Mouse (Mus musculus) erythroblast, embryonic 14.5 days (primary cell): ENCODE data around the gene Olfr315.

Source experiments
- GATA1 ChIP-seq: IDR thresholded peaks from 2 replicates; pipeline ENCODE4 v1.6.1; 2012; ENCODE audit warnings: low read length, inconsistent platforms, mixed read lengths
- TAL1 ChIP-seq: IDR thresholded peaks from 3 replicates; pipeline ENCODE4 v1.6.1; 2012; ENCODE audit warnings: low read length, inconsistent platforms, mixed read lengths

DNA sequence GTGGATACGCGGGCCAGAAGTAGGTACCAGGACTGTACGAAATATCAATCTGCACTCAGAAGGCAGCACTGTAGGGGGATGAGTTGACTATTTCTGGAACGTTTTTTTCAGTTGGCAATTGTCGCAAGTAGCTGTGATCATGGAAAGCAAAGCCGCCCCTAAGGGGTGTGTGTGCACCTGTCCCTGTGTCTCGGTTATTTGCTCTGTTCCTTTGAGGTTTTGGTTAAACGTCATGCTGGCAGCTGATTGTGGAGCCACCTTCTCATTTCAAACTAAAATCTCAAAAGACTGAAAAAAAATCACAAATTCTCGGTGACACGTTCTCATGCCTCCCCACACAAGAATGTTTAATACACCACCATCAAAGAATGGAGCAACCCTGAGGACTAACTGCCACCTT, 14.7 kb downstream of the Olfr315 start:
- TF ChIP-seq GATA1 (no peak), TAL1 (no peak)
